Mouse (Mus musculus): ENCODE data around the gene Vps54. TPM values are rescaled to one million over a fixed set of nuclear protein-coding genes. Genes with fewer than 3 reads are reported as not detected.
"Not testable (repeated sequence)": the region's sequence is repeated elsewhere in the genome, so short reads cannot be mapped to it uniquely, and the experiment has no call there.

The Vps54 gene
- 12.0 and 13.2 TPM in 2 replicates for polyA plus RNA-seq (2015; fragmentation: Nextera tagmentation; extraction: Ambion mirVana)

DNA sequence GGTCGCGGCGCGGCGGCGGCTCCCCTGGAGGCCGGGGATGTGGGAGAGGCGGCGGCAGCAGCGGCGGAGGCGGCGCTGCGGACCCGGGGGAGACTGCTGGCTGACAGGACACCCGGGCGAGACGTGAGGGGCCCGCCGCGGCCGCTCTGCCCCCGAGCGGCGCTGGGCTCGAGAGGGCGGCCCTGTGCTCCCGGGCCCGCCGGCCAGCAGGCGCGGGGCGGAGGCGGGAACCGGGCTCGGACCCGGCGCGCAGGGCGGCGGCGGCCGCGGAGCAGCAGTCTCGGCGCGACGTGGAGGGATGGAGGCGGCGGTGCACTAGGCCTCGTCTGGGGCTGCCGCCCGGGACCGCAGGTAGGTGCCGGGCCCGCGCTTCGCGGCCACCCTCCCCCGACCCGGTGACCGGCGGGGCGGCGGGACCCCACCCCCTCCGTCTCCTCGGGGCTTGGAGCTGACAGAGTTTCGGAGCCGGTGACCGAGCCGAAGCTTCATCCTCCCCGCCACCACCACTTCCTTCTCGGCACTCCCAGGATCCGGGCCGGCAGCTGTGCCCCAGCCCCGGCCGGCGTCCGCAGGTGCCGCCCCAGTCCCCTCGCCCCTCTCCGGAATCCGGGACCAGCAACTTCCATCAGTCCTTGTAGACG is at the start of gene Vps54:
Gene Vps54, plus strand, starts transcription at position 261 of the 641 bp plus-strand sequence.
- H3K9ac ChIP-seq, result peak within 1 kb of the TSS; percentile 99
- 0 out of 2 replicates have a peak, but pooled peaks cover 3% of the 10 kb centered on the region for H3K4me1 ChIP-seq (replicated peaks)
- no peaks in the 10 kb centered on the region for H3K27me3 ChIP-seq (replicated peaks)
- H3K27ac ChIP-seq, result peak within 1 kb of the TSS; percentile 96
- peak; percentile 83 for ATAC-seq
- under 1% methylated on average over 60 of the region's 84 CpGs for WGBS
- H3K4me2 ChIP-seq (replicated peaks), result peak within 1 kb of the TSS; percentile 77
- H3K4me3 ChIP-seq (replicated peaks), result peak within 1 kb of the TSS; percentile 82
- H3K36me3 ChIP-seq, result no peaks in the 10 kb centered on the region
- no peaks in the 10 kb centered on the region for H3K9me3 ChIP-seq

DNA sequence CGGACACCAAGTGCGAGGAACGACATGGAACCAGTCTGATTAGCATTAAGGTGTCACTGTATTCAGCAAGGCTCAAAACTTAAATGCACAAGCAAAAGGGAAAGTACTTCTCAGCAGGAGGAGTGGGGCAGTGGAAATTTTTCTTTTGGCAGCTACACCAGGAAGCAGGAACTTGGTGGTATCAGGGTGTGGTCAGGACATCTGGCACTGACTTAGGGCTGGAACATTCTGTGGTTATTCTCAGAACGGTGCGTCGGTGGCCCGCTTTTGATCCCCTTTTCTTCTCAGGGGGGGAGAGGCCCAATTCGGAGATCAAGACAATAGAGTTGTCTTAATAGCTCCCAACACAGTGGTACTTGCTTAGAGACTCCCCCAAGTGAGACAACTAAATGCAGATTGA is 47.3 kb upstream of the Vps54 start:
- not testable (repeated sequence) for H3K27me3 ChIP-seq (replicated peaks); H3K4me1 ChIP-seq (replicated peaks); H3K27ac ChIP-seq; H3K4me2 ChIP-seq (replicated peaks); H3K9ac ChIP-seq; H3K9me3 ChIP-seq; H3K36me3 ChIP-seq; H3K4me3 ChIP-seq (replicated peaks); ATAC-seq
- WGBS, result 87% methylated on average over 8 of the region's 8 CpGs

DNA sequence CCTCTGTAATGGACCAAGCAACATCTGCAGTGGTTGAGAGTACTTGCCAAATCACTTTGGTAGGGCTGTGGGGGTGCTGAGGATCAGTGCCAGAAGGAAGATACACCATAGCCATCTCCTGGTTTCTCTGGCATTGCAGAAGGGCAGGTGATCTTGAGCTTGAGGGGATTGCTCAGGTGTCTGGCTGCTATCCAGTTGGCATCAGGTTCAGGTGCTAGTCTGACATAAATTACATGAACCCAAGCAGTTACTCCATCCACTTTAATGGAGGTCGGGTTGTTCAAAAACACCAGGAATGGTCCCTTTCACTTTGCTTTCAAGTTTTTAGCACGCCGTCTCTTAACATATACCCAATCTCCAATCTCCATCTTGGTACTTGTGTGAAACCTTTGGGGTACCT is 44.2 kb upstream of the Vps54 start:
- 92% methylated on average over 3 of the region's 3 CpGs for WGBS
- Histone ChIP-seq H3K27ac (no peak overlapping the region), H3K9ac (no peak overlapping the region), H3K4me2 (replicated peaks) (no peak overlapping the region), H3K27me3 (replicated peaks) (no peaks in the 10 kb centered on the region), H3K9me3 (no peaks in the 10 kb centered on the region), H3K4me1 (replicated peaks) (no peaks in the 10 kb centered on the region), H3K4me3 (replicated peaks) (no peak overlapping the region), H3K36me3 (no peaks in the 10 kb centered on the region)
- no peak for ATAC-seq

DNA sequence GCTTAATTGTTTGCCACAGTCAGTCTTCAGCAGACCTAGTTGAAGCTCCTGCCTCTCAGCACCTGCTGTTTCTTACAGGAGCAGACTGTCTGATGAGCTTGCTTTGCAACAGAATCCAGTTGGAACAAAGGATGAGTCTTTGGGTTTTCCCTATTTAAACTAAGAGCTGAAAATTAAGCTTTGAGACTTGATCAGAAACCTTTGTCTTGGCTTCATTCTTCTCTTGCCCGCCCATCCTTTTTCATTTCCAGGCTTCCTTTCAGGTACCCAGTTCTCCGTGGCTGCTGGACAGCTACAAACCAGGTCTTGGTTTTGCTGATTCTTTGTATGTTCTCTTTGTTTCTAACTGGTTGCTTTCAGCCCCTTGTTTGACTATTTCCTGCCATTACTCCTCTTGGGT is 30.0 kb upstream of the Vps54 start:
- H3K4me2 ChIP-seq (replicated peaks), result no peak overlapping the region
- H3K9me3 ChIP-seq, result no peaks in the 10 kb centered on the region
- no peaks in the 10 kb centered on the region for H3K36me3 ChIP-seq
- no peak for ATAC-seq
- no peak overlapping the region for H3K27ac ChIP-seq
- no peak overlapping the region for H3K4me3 ChIP-seq (replicated peaks)
- H3K4me1 ChIP-seq (replicated peaks), result no peaks in the 10 kb centered on the region
- WGBS, result 78% methylated on average over 2 of the region's 2 CpGs
- no peaks in the 10 kb centered on the region for H3K27me3 ChIP-seq (replicated peaks)
- H3K9ac ChIP-seq, result no peak overlapping the region

DNA sequence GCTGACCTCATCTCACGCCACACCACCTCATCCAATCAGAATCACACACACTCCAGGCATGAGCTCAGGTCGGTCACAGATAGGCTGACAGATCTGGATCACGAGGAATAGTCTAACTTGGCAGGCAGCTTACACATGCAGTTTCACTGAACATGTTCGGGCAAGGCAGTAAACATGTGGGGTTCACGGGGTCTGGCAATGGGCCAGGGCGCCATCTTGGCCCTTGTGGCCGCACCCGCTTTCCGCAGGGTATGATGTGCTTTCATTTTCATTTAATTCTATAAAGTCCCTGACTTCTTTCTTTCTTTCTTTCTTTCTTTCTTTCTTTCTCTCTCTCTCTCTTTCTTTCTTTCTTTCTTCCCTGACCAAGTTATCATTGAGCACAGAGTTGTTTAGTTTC is 29.4 kb upstream of the Vps54 start:
- not testable (repeated sequence) for H3K9me3 ChIP-seq; H3K36me3 ChIP-seq; H3K27me3 ChIP-seq (replicated peaks); H3K4me2 ChIP-seq (replicated peaks); H3K9ac ChIP-seq; H3K27ac ChIP-seq; H3K4me3 ChIP-seq (replicated peaks); H3K4me1 ChIP-seq (replicated peaks); ATAC-seq
- 94% methylated on average over 9 of the region's 9 CpGs for WGBS

DNA sequence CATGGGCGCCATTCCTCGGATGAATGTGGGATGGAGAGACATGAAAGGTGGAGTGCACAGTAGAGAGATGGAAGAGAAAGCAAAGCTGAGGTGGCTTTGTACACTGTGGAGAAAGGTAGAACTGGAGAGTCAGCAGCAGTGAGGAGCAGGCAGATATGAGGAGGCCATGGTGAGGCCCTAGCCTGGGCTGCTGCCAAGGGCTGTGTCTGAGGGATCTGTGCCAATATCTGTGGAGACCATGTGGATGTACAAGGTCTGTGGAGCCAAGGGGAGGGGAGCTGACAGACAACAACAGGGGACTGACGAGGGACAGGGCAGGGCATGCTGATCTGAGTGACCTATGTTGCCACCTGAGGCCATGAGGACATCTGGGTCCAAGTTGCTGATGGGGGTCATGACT is 21.7 kb upstream of the Vps54 start:
- H3K27me3 ChIP-seq (replicated peaks), result no peaks in the 10 kb centered on the region
- H3K9ac ChIP-seq, result no peak overlapping the region
- no peak overlapping the region for H3K27ac ChIP-seq
- no peak overlapping the region for H3K4me3 ChIP-seq (replicated peaks)
- no peaks in the 10 kb centered on the region for H3K9me3 ChIP-seq
- no peaks in the 10 kb centered on the region for H3K36me3 ChIP-seq
- peak; percentile 56; the same call in 1 of the 2 replicates for ATAC-seq
- no peaks in the 10 kb centered on the region for H3K4me1 ChIP-seq (replicated peaks)
- no peak overlapping the region for H3K4me2 ChIP-seq (replicated peaks)
- 92% methylated on average over 3 of the region's 3 CpGs for WGBS

DNA sequence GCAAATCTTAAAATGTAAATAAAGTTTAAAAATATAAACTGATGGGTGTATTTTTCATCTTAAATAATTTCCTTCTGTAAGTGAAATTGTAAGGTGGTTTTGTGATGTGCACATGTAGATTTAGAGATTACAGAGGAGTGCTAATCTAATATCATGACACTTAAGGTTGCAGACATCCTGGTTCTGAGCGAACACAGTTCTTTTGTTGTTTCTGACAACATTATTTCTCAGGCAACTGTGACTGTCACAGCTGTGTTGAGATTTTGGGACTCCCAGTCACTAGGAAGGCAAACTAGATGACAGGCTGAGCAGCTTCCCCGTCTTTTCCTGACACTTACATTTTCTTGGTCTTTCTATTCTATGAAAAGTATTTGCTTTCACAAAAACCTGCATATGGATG is 19.8 kb upstream of the Vps54 start:
- Histone ChIP-seq H3K4me1 (replicated peaks) (no peaks in the 10 kb centered on the region), H3K4me3 (replicated peaks) (no peak overlapping the region), H3K27me3 (replicated peaks) (no peaks in the 10 kb centered on the region), H3K9ac (no peak overlapping the region), H3K36me3 (no peaks in the 10 kb centered on the region), H3K4me2 (replicated peaks) (no peak overlapping the region), H3K27ac (no peak overlapping the region), H3K9me3 (no peaks in the 10 kb centered on the region)
- no peak for ATAC-seq
- WGBS, result 75% methylated on average over 2 of the region's 2 CpGs

DNA sequence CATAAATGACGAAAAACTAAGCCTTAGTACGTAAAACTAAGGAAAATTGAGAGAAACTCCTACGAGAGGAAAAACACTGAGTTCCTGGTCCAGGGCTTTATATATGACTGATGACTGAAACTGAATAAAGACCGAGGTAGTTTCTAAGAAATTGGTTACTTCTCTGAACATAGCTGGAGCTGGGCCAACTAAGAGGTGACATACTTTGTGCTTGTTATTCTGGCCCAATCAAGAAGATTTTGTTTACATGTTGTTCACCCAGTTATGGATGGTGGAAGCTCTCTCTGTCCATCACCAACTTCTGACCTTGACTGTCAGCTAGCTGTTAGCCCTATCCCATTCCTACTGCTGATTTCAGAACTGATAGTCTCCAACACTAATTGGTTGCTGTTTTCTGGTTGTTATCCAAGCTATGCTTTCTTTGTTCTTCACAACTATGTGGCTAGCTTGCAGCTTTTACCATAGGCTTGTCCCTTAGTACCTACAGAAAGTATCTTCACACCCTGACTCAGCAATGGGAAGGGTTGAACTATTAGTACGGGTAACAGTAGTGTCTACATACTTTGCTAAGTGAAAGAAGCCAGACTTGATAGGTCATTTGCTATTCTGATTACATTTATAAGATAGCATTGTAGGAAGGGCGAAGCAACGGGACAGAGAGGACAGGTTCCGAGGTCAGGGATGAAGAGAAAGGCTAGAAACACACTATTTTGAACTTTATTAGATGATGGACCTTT is 19.1 kb upstream of the Vps54 start:
- H3K27ac ChIP-seq, result no peak overlapping the region
- no peaks in the 10 kb centered on the region for H3K9me3 ChIP-seq
- no peaks in the 10 kb centered on the region for H3K4me1 ChIP-seq (replicated peaks)
- H3K9ac ChIP-seq, result no peak overlapping the region
- ATAC-seq, result no peak
- H3K36me3 ChIP-seq, result no peaks in the 10 kb centered on the region
- H3K27me3 ChIP-seq (replicated peaks), result no peaks in the 10 kb centered on the region
- 86% methylated on average over 8 of the region's 8 CpGs for WGBS
- H3K4me3 ChIP-seq (replicated peaks), result no peak overlapping the region
- H3K4me2 ChIP-seq (replicated peaks), result no peak overlapping the region

DNA sequence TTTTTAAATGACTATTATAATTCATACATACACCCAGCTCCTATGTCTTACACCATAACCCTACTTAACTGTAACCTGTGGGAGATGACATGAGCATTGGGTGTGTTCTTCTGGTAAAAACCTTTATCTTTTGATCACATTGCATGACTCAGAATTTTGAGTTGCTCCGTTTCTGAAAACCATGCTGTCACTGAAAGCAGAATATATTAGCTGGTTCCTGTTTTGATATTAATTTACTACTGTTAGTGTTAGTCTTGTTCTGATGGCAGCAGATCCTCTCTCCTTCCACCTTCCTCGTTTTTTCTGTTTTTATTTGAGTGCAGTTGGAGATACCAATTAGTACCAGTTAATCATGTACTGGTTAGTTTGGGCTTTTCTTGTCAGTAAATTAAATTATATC is 18.3 kb upstream of the Vps54 start:
- H3K4me2 ChIP-seq (replicated peaks), result no peak overlapping the region
- WGBS, result 53% methylated on average over 2 of the region's 2 CpGs

DNA sequence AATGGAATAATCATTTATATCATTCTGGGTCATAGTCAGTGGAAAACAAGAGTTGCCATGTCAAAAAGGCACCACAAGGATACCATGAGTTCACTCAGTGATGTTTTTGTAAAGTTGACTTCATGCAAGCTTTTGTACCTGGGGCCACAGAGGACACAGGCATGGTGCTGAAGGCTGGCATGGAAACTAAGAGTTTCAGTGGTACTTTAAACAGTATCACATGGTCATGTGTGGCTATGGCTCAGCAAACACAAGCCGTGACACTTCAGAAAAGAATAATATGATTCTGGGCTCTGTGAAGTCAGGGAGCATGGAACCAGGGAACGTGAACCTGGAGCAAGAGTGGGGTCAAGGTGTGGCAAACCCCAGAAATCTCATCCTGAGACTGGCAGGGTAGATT is 17.7 kb upstream of the Vps54 start:
- H3K9me3 ChIP-seq, result no peaks in the 10 kb centered on the region
- H3K4me3 ChIP-seq (replicated peaks), result no peak overlapping the region
- H3K27ac ChIP-seq, result no peak overlapping the region
- H3K36me3 ChIP-seq, result no peaks in the 10 kb centered on the region
- no peaks in the 10 kb centered on the region for H3K4me1 ChIP-seq (replicated peaks)
- no peak for ATAC-seq
- H3K9ac ChIP-seq, result no peak overlapping the region
- H3K4me2 ChIP-seq (replicated peaks), result no peak overlapping the region
- no peaks in the 10 kb centered on the region for H3K27me3 ChIP-seq (replicated peaks)
- 78% methylated on average over 2 of the region's 2 CpGs for WGBS

More for the DNA sequence above, 18.3 kb upstream of the Vps54 start:
- no peaks in the 10 kb centered on the region for H3K27me3 ChIP-seq (replicated peaks)
- H3K4me1 ChIP-seq (replicated peaks), result no peaks in the 10 kb centered on the region
- no peak overlapping the region for H3K4me3 ChIP-seq (replicated peaks)
- no peak overlapping the region for H3K27ac ChIP-seq
- ATAC-seq, result no peak
- no peak overlapping the region for H3K9ac ChIP-seq
- H3K36me3 ChIP-seq, result no peaks in the 10 kb centered on the region
- no peaks in the 10 kb centered on the region for H3K9me3 ChIP-seq

DNA sequence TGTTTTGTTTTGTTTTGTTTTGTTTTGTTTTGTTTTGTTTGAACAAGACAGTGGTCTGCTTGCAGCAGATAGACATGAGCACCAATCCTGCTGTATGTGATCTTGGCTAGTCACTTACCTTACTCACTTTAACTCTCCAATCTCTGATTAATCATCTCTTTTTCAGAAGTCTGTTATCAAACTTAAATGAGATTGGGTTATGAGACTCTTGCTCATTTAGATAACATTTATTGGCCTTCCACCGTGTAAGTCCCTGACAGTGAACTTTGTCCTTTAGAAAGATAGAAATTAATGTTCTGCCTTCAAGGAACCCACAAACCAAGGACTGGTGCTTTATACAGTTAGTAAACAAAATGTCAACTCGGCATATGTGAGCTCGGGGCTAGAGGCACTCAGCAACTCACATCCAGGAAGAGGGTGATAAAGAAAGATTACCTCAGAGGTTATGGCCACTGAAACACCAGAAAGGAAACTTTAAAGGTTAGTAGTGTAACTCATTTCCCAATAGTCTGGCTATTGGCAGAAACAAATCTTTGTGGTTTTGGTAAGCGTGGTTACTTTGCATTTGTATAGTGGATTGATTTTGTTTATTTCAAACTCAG is 16.4 kb upstream of the Vps54 start:
- H3K27ac ChIP-seq, result peak overlapping the region; percentile 64
- H3K27me3 ChIP-seq (replicated peaks), result no peaks in the 10 kb centered on the region
- 20% methylated on average over 4 of the region's 4 CpGs for WGBS
- H3K4me1 ChIP-seq (replicated peaks), result no peaks in the 10 kb centered on the region
- H3K9me3 ChIP-seq, result no peaks in the 10 kb centered on the region
- no peak overlapping the region for H3K9ac ChIP-seq
- peak; percentile 91 for ATAC-seq
- no peak overlapping the region for H3K4me3 ChIP-seq (replicated peaks)
- H3K4me2 ChIP-seq (replicated peaks), result no peak overlapping the region
- no peaks in the 10 kb centered on the region for H3K36me3 ChIP-seq

DNA sequence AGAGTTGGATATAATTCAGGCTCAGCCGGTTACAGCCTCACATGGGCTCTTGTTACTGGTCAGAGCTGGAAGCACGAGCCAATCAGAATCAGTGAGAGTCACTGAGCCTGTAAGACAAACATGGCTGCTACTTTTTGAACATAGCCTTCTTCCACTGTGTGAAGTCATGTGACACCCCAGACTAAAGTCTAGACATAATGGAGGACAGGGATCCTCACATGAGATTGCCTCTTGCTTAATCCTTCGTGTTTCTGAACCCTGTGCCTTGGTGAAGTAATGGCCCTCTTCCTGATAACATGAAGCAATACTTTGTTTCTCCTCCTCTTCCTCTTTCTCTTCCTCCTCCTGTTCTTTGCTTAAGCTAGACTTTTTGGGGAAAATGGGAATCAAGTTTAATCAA is 15.5 kb upstream of the Vps54 start:
- Histone ChIP-seq H3K4me3 (replicated peaks) (no peak overlapping the region), H3K9ac (no peak overlapping the region), H3K27ac (peak overlapping the region; percentile 64), H3K4me2 (replicated peaks) (no peak overlapping the region), H3K27me3 (replicated peaks) (no peaks in the 10 kb centered on the region), H3K36me3 (no peaks in the 10 kb centered on the region), H3K4me1 (replicated peaks) (no peaks in the 10 kb centered on the region), H3K9me3 (no peaks in the 10 kb centered on the region)
- whole genome bisulfite sequencing, result 83% methylated on average over 3 of the region's 3 CpGs
- ATAC-seq, result peak; percentile 53

Measured in intestine, embryonic 15.5 days (tissue).